Mouse (Mus musculus): ENCODE results near the gene Mndal.
"Not testable (repeated sequence)": the region's sequence is repeated elsewhere in the genome, so short reads cannot be mapped to it uniquely, and the experiment has no call there.

Gene Mndal

GRCm38 (mm10) chr1:173941924-173942779, at the start of gene Mndal, which contains the start of gene Ifi203:
TSS of gene Mndal (minus strand) at chr1:173942491.
TSS of gene Ifi203 (minus strand) at chr1:173942672.
- DNase-seq: not testable (repeated sequence)

- DNase-seq: not testable (repeated sequence)
Observed at GRCm38 (mm10) chr1:173982694-173983305, 40.5 kb upstream of the Mndal start, which contains the start of gene Ifi202b. TSS of gene Ifi202b (minus strand) at chr1:173982744.

- DNase-seq: not testable (repeated sequence)
Observed at GRCm38 (mm10) chr1:173981038-173981437, 38.7 kb upstream of the Mndal start.

GRCm38 (mm10) chr1:173977622-173978021, 35.3 kb upstream of the Mndal start:
- no peak for DNase-seq

- DNase-seq: no peak
Observed at GRCm38 (mm10) chr1:173973111-173973510, 30.8 kb upstream of the Mndal start.

- DNase-seq: not testable (repeated sequence)
Observed at GRCm38 (mm10) chr1:173961491-173961890, 19.2 kb upstream of the Mndal start.

- not testable (repeated sequence) for DNase-seq
Observed at GRCm38 (mm10) chr1:173959998-173960397, 17.7 kb upstream of the Mndal start.

GRCm38 (mm10) chr1:173955839-173956527, 13.7 kb upstream of the Mndal start:
- not testable (repeated sequence) for DNase-seq

GRCm38 (mm10) chr1:173955071-173955796, 12.9 kb upstream of the Mndal start:
- DNase-seq: no peak

- DNase-seq: no peak
Observed at GRCm38 (mm10) chr1:173953563-173953962, 11.3 kb upstream of the Mndal start.

- not testable (repeated sequence) for DNase-seq
Observed at GRCm38 (mm10) chr1:173949044-173949443, 6.8 kb upstream of the Mndal start.

GRCm38 (mm10) chr1:173942780-173943066, 432 bp upstream of the Mndal start:
- DNase-seq: peak in 1 of 2 experiments; percentile 29

GRCm38 (mm10) chr1:173941522-173941921, 769 bp downstream of the Mndal start:
- DNase-seq: not testable (repeated sequence)

- not testable (repeated sequence) for DNase-seq
Observed at GRCm38 (mm10) chr1:173919279-173919678, 23.0 kb downstream of the Mndal start.

- DNase-seq: no peak
Observed at GRCm38 (mm10) chr1:173914559-173914958, 27.7 kb downstream of the Mndal start.

- DNase-seq: not testable (repeated sequence)
Observed at GRCm38 (mm10) chr1:173913256-173913791, 29.0 kb downstream of the Mndal start.

- DNase-seq: not testable (repeated sequence)
Observed at GRCm38 (mm10) chr1:173912548-173913255, 29.6 kb downstream of the Mndal start, which contains the start of gene Ifi211. TSS of gene Ifi211 (minus strand) at chr1:173913046.

GRCm38 (mm10) chr1:173911808-173912464, 30.4 kb downstream of the Mndal start:
- DNase-seq: no peak

- not testable (repeated sequence) for DNase-seq
Observed at GRCm38 (mm10) chr1:173908390-173908789, 33.9 kb downstream of the Mndal start.

- peak in 1 of 2 experiments; percentile 9 for DNase-seq
Observed at GRCm38 (mm10) chr1:173905885-173906284, 36.4 kb downstream of the Mndal start.

- DNase-seq: not testable (repeated sequence)
Observed at GRCm38 (mm10) chr1:173889741-173890140, 52.5 kb downstream of the Mndal start.

Measured in spleen, adult 18-20 months (tissue).